Mouse (Mus musculus) gastrocnemius, adult 8-10 months (tissue): ENCODE data around the gene Stk16. TPM values are rescaled to one million over a fixed set of nuclear protein-coding genes. Genes with fewer than 3 reads are reported as not detected.

Source experiments
- microRNA-seq: library from miRNA; unstranded; fragments of <30 nt; microRNA quantifications from one replicate; pipeline ENCODE4 v1.2.0, GENCODE M21; 2022
- total RNA-seq, 4 experiments: library from RNA; stranded (reverse); gene quantifications; 2 replicates each; pipeline ENCODE4 v1.2.4; 2022

Gene Stk16
- total RNA-seq, 4 experiments from 2014 or later, result 15.2 to 20.5 (median 19.6) TPM

Small RNA genes within 50 kb of the gene (microRNA-seq; reads per million reads assigned to microRNA genes)
- gene Gm27943, result not detected

Other genes with a start within 250 kb of the Stk16 start
- 1 to 10 TPM; 4.3 to 5.7 (median 4.7) TPM for gene Nhej1, start 85.6 kb upstream of the Stk16 start, total RNA-seq
- gene Slc23a3, start 76.9 kb upstream of the Stk16 start, total RNA-seq, result under 1 TPM in 2 of 4 experiments, not detected in 2; 0.22 to 0.27 TPM
- 10 to 100 TPM; 15.6 to 18.5 (median 15.9) TPM for gene Cnppd1, start 68.1 kb upstream of the Stk16 start, total RNA-seq
- gene Retreg2, start 68.1 kb upstream of the Stk16 start, total RNA-seq, result 10 to 100 TPM in 1 of 4 experiments, 1 to 10 TPM in 3; 7.6 to 10.3 (median 9.2) TPM
- gene Zfand2b, start 42.2 kb upstream of the Stk16 start, total RNA-seq, result 10 to 100 TPM; 14.1 to 20.1 (median 15.3) TPM
- gene Abcb6, start 30.4 kb upstream of the Stk16 start, total RNA-seq, result 10 to 100 TPM; 18.4 to 20.8 (median 19.1) TPM
- 1 to 10 TPM; 3.4 to 5.9 (median 4.2) TPM for gene Ankzf1, start 18.7 kb upstream of the Stk16 start, total RNA-seq
- gene Atg9a, start 18.6 kb upstream of the Stk16 start, total RNA-seq, result 100 to 1,000 TPM in 3 of 4 experiments, 10 to 100 TPM in 1; 98.1 to 122 (median 111) TPM
- 1 to 10 TPM in 2 of 4 experiments, under 1 TPM in 2; 0.73 to 2.3 (median 1.3) TPM for gene Glb1l, start within 50 bp of the Stk16 start, total RNA-seq
- gene Tuba4a, start 9.0 kb downstream of the Stk16 start, total RNA-seq, result 1,000 to 10,000 TPM; 1,243 to 1,380 (median 1,348) TPM
- not detected for gene A630095N17Rik, start 21.3 kb downstream of the Stk16 start, total RNA-seq
- gene Dnajb2, start 25.6 kb downstream of the Stk16 start, total RNA-seq, result 10 to 100 TPM; 84.3 to 97.1 (median 85.1) TPM
- under 1 TPM in 3 of 4 experiments, not detected in 1; 0.07 to 0.31 (median 0.08) TPM for gene Ptprn, start 53.7 kb downstream of the Stk16 start, total RNA-seq
- gene Resp18, start 67.6 kb downstream of the Stk16 start, total RNA-seq, result not detected
- gene Dnpep, start 107.2 kb downstream of the Stk16 start, total RNA-seq, result 10 to 100 TPM; 38.7 to 46.5 (median 44.1) TPM
- gene Des, start 149.5 kb downstream of the Stk16 start, total RNA-seq, result 1,000 to 10,000 TPM; 2,187 to 2,605 (median 2,481) TPM
- gene Speg, start 164.5 kb downstream of the Stk16 start, total RNA-seq, result 100 to 1,000 TPM; 283 to 320 (median 317) TPM
- 10 to 100 TPM; 41.1 to 50.3 (median 42.8) TPM for gene Gmppa, start 225.1 kb downstream of the Stk16 start, total RNA-seq
- gene Asic4, start 239.6 kb downstream of the Stk16 start, total RNA-seq, result not detected